Mouse (Mus musculus): ENCODE measurements around the gene Tyw1. TPM values are rescaled to one million over a fixed set of nuclear protein-coding genes. Genes with fewer than 3 reads are reported as not detected.

Gene Tyw1
- polyA plus RNA-seq (2015; fragmentation: Nextera tagmentation; extraction: Ambion mirVana), result 16.1 and 17.7 TPM in 2 replicates

DNA sequence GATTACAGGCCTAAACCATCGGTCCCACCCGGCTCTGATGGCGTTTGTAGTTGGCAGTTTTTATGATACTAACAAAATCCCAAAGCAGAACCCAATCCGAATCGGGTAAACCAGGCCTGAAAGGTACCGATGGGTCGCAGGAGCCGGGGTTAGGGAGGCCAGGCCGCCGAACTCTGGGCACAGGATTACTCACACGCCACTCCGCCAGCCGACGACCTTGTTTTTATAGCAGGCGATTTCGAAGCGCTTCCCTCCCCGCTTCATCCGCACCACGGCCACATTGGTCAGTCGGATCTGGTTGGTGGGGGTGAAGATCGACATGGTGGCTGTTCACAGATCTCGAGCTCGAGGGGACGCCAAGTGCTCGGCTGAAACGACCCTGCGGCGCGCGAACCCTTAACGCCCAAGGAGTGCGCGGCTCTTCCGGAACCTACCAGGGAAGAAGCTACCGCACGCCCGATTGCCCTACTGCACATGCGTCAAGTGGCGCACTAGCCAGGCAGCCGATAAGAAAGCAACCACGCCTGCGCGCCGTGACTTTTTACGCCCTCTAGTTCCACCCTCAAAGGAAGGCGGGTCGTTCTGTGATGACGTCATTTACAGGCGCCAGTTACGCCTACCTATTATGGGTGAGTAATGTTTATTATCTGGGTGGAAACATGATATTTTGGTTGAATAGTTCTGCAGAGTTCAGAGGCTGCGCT is at the start of gene Tyw1, which contains the start of gene Sbds:
Gene Tyw1, plus strand, starts transcription at position 603 of the 704 bp plus-strand sequence.
Gene Sbds, minus strand, starts transcription at position 514 of the 704 bp plus-strand sequence.
- Histone ChIP-seq H3K9ac (ENCODE audit: low read length) (peak within 1 kb of the TSS; percentile 96), H3K4me3 (ENCODE audit: low read length) (peak within 1 kb of the TSS; percentile 90), H3K36me3 (ENCODE audit: control insufficient read depth, insufficient read depth) (peaks cover 30% of the 10 kb centered on the region), H3K27me3 (ENCODE audit: control insufficient read depth, insufficient read depth, low read length) (no peaks in the 10 kb centered on the region), H3K9me3 (replicated peaks; ENCODE audit: control insufficient read depth, low read length) (no peaks in the 10 kb centered on the region), H3K27ac (ENCODE audit: low read length) (peak within 1 kb of the TSS; percentile 93), H3K4me1 (ENCODE audit: control insufficient read depth, insufficient read depth, low read length) (peaks cover 16% of the 10 kb centered on the region), H3K4me2 (ENCODE audit: low read depth, low read length) (peak within 1 kb of the TSS; percentile 78)
- peak; percentile 90 for ATAC-seq (replicated peaks; ENCODE audit: extremely low read depth, insufficient read depth, low FRiP score)
- WGBS, result under 1% methylated on average over 52 of the region's 52 CpGs

DNA sequence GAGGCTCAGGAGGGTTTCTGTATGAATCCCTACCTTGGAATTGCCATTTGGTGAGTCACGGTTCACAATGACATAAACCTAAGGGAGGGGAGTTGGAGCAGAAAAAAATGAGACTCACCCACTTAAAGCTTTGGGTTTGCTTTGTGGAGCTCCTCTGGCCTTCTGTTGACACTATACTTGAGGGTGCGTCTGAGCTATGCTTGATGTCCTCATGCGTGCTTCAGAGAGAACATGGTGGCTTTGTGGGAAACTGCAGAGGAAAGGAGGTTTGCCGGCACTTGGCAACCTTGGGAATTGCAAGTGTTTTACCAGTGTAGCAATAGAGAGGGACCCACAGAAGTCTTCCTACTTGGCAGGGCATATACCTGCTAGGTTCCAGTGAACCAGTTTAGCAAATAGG is 48.1 kb upstream of the Tyw1 start:
- Histone ChIP-seq H3K9ac (ENCODE audit: low read length) (no peak overlapping the region), H3K9me3 (replicated peaks; ENCODE audit: control insufficient read depth, low read length) (no peaks in the 10 kb centered on the region), H3K4me3 (ENCODE audit: low read length) (no peak overlapping the region), H3K27me3 (ENCODE audit: control insufficient read depth, insufficient read depth, low read length) (no peaks in the 10 kb centered on the region), H3K36me3 (ENCODE audit: control insufficient read depth, insufficient read depth) (peaks cover 29% of the 10 kb centered on the region), H3K4me1 (ENCODE audit: control insufficient read depth, insufficient read depth, low read length) (no peaks in the 10 kb centered on the region), H3K4me2 (ENCODE audit: low read depth, low read length) (no peak overlapping the region), H3K27ac (ENCODE audit: low read length) (no peak overlapping the region)
- no peak for ATAC-seq (replicated peaks; ENCODE audit: extremely low read depth, insufficient read depth, low FRiP score)
- WGBS, result 91% methylated on average over 4 of the region's 4 CpGs

DNA sequence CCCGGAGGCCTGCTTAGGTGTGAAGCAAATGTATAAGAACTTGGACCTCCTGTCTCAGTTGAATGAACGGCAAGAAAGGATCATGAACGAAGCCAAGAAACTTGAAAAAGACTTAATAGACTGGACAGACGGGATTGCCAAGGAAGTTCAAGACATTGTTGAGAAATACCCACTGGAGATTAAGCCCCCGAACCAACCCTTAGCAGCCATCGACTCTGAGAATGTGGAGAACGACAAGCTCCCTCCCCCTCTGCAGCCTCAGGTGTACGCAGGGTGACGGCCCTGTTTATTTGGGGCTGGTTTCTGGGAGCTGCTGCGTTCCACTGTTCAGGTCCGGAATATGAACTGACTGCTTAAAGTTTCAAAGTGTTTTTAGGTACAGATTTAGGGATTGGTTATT is 42.5 kb upstream of the Tyw1 start:
- H3K27ac ChIP-seq (ENCODE audit: low read length), result no peak overlapping the region
- no peaks in the 10 kb centered on the region for H3K9me3 ChIP-seq (replicated peaks; ENCODE audit: control insufficient read depth, low read length)
- 91% methylated on average over 11 of the region's 11 CpGs for WGBS
- H3K27me3 ChIP-seq (ENCODE audit: control insufficient read depth, insufficient read depth, low read length), result no peaks in the 10 kb centered on the region
- H3K36me3 ChIP-seq (ENCODE audit: control insufficient read depth, insufficient read depth), result peaks cover 37% of the 10 kb centered on the region
- H3K4me2 ChIP-seq (ENCODE audit: low read depth, low read length), result no peak overlapping the region
- no peak overlapping the region for H3K9ac ChIP-seq (ENCODE audit: low read length)
- no peak for ATAC-seq (replicated peaks; ENCODE audit: extremely low read depth, insufficient read depth, low FRiP score)
- H3K4me3 ChIP-seq (ENCODE audit: low read length), result no peak overlapping the region
- no peaks in the 10 kb centered on the region for H3K4me1 ChIP-seq (ENCODE audit: control insufficient read depth, insufficient read depth, low read length)

DNA sequence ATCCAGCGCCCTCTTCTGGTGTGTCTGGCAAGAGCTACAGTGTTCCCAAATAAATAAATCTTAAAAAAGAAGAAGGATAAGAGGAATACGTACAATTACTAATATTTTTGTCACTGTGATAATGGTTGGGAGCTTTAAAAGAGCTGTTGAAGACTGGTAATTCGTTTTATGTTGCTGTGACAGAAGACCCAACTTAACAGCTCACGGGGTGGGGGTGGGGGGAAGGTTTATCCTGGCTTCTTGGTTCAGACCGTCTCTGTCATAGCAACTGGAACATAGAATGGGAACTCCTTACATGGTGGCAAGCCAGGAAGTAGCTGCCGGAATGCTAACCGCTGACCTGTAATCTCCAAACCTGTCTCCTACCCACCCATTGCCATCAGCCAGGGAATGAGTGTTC is 38.6 kb upstream of the Tyw1 start, which contains the start of gene Tmem248:
Gene Tmem248, plus strand, starts transcription at position 301 of the 400 bp plus-strand sequence.
- Histone ChIP-seq H3K36me3 (ENCODE audit: control insufficient read depth, insufficient read depth) (peaks cover 16% of the 10 kb centered on the region), H3K4me1 (ENCODE audit: control insufficient read depth, insufficient read depth, low read length) (peaks cover 6% of the 10 kb centered on the region), H3K4me2 (ENCODE audit: low read depth, low read length) (no peak within 1 kb of the TSS), H3K4me3 (ENCODE audit: low read length) (no peak within 1 kb of the TSS), H3K27me3 (ENCODE audit: control insufficient read depth, insufficient read depth, low read length) (no peaks in the 10 kb centered on the region), H3K9ac (ENCODE audit: low read length) (no peak within 1 kb of the TSS), H3K27ac (ENCODE audit: low read length) (no peak within 1 kb of the TSS), H3K9me3 (replicated peaks; ENCODE audit: control insufficient read depth, low read length) (no peaks in the 10 kb centered on the region)
- no peak for ATAC-seq (replicated peaks; ENCODE audit: extremely low read depth, insufficient read depth, low FRiP score)
- 73% methylated on average over 7 of the region's 7 CpGs for WGBS

DNA sequence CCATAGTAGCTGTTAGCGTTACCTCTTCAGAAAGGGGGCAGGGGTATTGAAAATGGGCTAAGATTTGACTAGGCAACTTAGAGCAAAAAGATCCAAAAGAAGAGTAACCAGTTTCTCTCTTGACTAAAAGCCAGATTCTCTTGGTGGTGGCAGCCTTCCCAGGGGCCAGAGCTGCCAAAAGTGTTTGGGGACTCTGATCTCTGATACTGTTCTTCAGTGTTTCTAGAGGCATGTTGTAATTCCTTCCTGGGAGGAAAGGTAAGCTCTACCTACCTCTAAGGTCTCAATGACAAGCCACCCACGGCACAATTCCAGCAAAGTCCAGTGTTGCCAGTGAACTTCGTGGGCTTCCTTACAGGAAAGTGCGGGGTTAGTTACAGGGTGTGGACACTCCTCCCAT is 38.0 kb upstream of the Tyw1 start:
- H3K4me3 ChIP-seq (ENCODE audit: low read length), result no peak overlapping the region
- no peaks in the 10 kb centered on the region for H3K9me3 ChIP-seq (replicated peaks; ENCODE audit: control insufficient read depth, low read length)
- peaks cover 6% of the 10 kb centered on the region for H3K4me1 ChIP-seq (ENCODE audit: control insufficient read depth, insufficient read depth, low read length)
- H3K9ac ChIP-seq (ENCODE audit: low read length), result no peak overlapping the region
- no peaks in the 10 kb centered on the region for H3K27me3 ChIP-seq (ENCODE audit: control insufficient read depth, insufficient read depth, low read length)
- H3K36me3 ChIP-seq (ENCODE audit: control insufficient read depth, insufficient read depth), result peaks cover 12% of the 10 kb centered on the region
- no peak overlapping the region for H3K27ac ChIP-seq (ENCODE audit: low read length)
- ATAC-seq (replicated peaks; ENCODE audit: extremely low read depth, insufficient read depth, low FRiP score), result no peak
- no peak overlapping the region for H3K4me2 ChIP-seq (ENCODE audit: low read depth, low read length)
- 85% methylated on average over 4 of the region's 4 CpGs for WGBS

DNA sequence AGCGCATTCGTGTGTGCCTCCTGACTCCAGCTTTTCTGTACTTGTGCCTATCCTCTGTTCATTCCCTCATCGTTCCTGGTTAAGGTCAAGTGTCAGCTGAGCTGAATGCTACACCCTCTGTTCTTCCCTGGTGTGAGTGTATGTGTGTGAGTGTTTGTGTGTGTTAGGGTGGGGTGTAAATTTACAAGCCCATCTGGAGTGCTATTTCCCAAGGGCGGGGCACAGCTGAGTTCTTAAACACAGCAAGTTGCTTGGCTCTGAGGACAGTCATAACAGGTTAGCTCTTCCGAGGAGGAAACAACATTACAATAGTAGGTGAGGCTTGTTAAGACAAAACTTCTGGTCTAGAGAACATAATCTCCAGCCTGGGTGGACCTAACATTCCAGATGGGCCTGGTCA is 37.1 kb upstream of the Tyw1 start:
- Histone ChIP-seq H3K9me3 (replicated peaks; ENCODE audit: control insufficient read depth, low read length) (no peaks in the 10 kb centered on the region), H3K27me3 (ENCODE audit: control insufficient read depth, insufficient read depth, low read length) (no peaks in the 10 kb centered on the region), H3K4me2 (ENCODE audit: low read depth, low read length) (no peak overlapping the region), H3K36me3 (ENCODE audit: control insufficient read depth, insufficient read depth) (peaks cover 8% of the 10 kb centered on the region; the same call in 1 of the 2 replicates), H3K4me1 (ENCODE audit: control insufficient read depth, insufficient read depth, low read length) (peaks cover 11% of the 10 kb centered on the region), H3K9ac (ENCODE audit: low read length) (no peak overlapping the region), H3K27ac (ENCODE audit: low read length) (no peak overlapping the region), H3K4me3 (ENCODE audit: low read length) (no peak overlapping the region)
- no peak for ATAC-seq (replicated peaks; ENCODE audit: extremely low read depth, insufficient read depth, low FRiP score)
- WGBS, result 87% methylated on average over 5 of the region's 5 CpGs

DNA sequence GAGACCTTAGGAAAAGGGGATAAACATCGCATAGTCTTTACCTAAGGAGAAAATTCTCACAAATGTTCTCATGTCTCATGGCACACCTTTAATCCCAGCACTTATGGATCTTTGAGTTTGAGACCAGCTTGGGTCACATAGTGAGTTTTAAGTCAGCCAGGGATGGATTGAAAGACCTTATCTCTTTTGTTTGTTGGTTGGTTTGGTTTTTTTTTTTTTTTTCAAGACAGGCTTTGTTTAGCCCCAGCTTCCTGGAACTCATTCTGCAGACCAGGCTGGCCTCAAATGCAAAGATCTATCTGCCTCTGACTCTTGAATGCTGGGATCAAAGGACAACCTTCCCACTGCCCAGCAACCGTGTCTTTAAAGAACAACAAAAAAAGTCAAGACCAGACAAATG is 34.1 kb upstream of the Tyw1 start:
- Histone ChIP-seq H3K9me3 (replicated peaks; ENCODE audit: control insufficient read depth, low read length) (no peaks in the 10 kb centered on the region), H3K9ac (ENCODE audit: low read length) (peak overlapping the region; percentile 94), H3K4me2 (ENCODE audit: low read depth, low read length) (peak overlapping the region; percentile 66), H3K27me3 (ENCODE audit: control insufficient read depth, insufficient read depth, low read length) (no peaks in the 10 kb centered on the region), H3K4me1 (ENCODE audit: control insufficient read depth, insufficient read depth, low read length) (peaks cover 15% of the 10 kb centered on the region), H3K4me3 (ENCODE audit: low read length) (peak overlapping the region; percentile 68), H3K36me3 (ENCODE audit: control insufficient read depth, insufficient read depth) (no peaks in the 10 kb centered on the region), H3K27ac (ENCODE audit: low read length) (no peak overlapping the region)
- WGBS, result 47% methylated on average over 2 of the region's 2 CpGs
- no peak for ATAC-seq (replicated peaks; ENCODE audit: extremely low read depth, insufficient read depth, low FRiP score)

DNA sequence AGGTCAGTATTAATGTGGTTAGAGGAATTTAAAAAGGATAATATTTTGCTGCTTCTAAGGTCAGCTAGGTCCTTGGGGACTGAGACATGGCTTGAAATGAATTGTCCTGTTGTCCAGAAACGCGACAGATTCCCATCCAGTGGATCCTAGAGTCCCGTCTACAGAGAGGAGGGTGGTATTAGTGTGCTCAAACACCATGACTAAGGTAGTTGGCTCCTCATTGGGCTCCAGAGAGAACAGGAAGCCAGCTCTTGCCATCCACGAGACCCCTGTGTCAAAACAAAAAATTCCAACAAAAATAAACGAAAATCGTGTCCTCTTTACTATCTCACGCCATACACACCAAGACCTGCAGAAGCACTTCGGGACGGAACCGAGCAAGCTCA is 33.7 kb upstream of the Tyw1 start:
- no peaks in the 10 kb centered on the region for H3K27me3 ChIP-seq (ENCODE audit: control insufficient read depth, insufficient read depth, low read length)
- peak overlapping the region; percentile 82 for H3K27ac ChIP-seq (ENCODE audit: low read length)
- peak overlapping the region; percentile 66 for H3K4me2 ChIP-seq (ENCODE audit: low read depth, low read length)
- WGBS, result 2% methylated on average over 10 of the region's 10 CpGs
- no peaks in the 10 kb centered on the region for H3K9me3 ChIP-seq (replicated peaks; ENCODE audit: control insufficient read depth, low read length)
- H3K9ac ChIP-seq (ENCODE audit: low read length), result peak overlapping the region; percentile 94
- no peaks in the 10 kb centered on the region for H3K36me3 ChIP-seq (ENCODE audit: control insufficient read depth, insufficient read depth)
- peaks cover 16% of the 10 kb centered on the region for H3K4me1 ChIP-seq (ENCODE audit: control insufficient read depth, insufficient read depth, low read length)
- peak; percentile 38 for ATAC-seq (replicated peaks; ENCODE audit: extremely low read depth, insufficient read depth, low FRiP score)
- H3K4me3 ChIP-seq (ENCODE audit: low read length), result peak overlapping the region; percentile 68

DNA sequence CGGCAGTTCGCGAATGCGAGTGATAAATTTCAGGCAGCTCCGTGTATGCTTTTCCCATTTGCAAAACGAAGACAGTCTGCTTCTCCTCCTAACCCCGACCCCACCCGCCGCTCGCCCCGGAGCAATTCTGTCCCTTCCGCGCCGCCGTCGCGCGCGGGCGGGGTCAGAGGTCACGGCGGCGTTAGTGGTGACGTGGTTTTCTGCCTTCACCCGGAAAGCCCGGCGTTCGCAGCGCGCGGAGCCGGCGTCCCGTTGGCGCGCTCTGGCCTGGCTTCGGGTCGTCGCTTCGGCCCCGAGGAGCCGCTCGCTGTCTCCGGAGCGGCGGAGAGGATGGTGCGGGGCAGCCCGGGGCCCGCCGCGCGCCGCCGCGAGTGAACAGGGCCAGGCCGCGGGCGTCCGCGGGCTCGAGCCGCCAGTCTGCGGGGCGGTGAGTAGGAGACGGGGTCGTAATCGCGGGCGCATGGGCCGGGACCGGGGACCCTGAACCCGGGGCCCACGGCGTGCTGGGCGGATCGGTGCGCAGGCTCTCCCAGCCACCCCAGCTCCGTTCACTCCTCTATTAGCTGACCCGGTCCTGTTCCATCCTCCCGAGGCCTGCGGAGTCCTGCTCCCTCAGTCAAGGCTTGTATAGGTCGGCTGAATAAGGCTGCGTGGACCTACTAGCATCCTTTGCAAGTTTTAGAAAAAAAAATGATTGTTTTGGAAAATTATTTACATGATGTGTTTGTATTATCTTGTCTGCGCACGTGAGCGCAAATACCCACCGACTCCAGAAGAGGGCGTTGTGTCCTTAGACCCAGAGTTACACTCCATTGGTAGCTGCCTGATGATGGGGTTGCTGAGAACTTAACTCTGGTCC is 33.0 kb upstream of the Tyw1 start:
- Histone ChIP-seq H3K4me1 (ENCODE audit: control insufficient read depth, insufficient read depth, low read length) (peaks cover 19% of the 10 kb centered on the region), H3K36me3 (ENCODE audit: control insufficient read depth, insufficient read depth) (no peaks in the 10 kb centered on the region), H3K9me3 (replicated peaks; ENCODE audit: control insufficient read depth, low read length) (no peaks in the 10 kb centered on the region), H3K27me3 (ENCODE audit: control insufficient read depth, insufficient read depth, low read length) (no peaks in the 10 kb centered on the region), H3K4me2 (ENCODE audit: low read depth, low read length) (peak overlapping the region; percentile 66), H3K4me3 (ENCODE audit: low read length) (peak overlapping the region; percentile 68), H3K9ac (ENCODE audit: low read length) (peak overlapping the region; percentile 94), H3K27ac (ENCODE audit: low read length) (peak overlapping the region; percentile 83)
- peak; percentile 90 for ATAC-seq (replicated peaks; ENCODE audit: extremely low read depth, insufficient read depth, low FRiP score)
- WGBS, result under 1% methylated on average over 88 of the region's 88 CpGs

Measured in heart, embryonic 16.5 days (tissue).